Mouse (Mus musculus) liver, embryonic 16.5 days (tissue): ENCODE results near the gene Asgr2. TPM values are rescaled to one million over a fixed set of nuclear protein-coding genes. Genes with fewer than 3 reads are reported as not detected.
A peak's percentile ranks its signal among the peaks of the same experiment; 100 is the strongest.

Experiments used
- ATAC-seq: fragments of 200-750 bp; cut with Nextera tagmentation; 2 replicates; pipeline ENCODE4 v1.8.0; 2017; ENCODE audit warnings: low read depth, mild to moderate bottlenecking, moderate number of reproducible peaks, moderate library complexity
- H3K27ac ChIP-seq: fragments of 300-500 bp; sonication (generic); 2 replicates; pipeline ENCODE4 v1.5.1; 2014; ENCODE audit warnings: mild to moderate bottlenecking, low read length
- H3K27me3 ChIP-seq: fragments of 300-500 bp; sonication (generic); 2 replicates; pipeline ENCODE4 v1.6.1; 2014; ENCODE audit warnings: low read depth, low read length, mixed read lengths; ENCODE audit not compliant: control insufficient read depth, insufficient read depth
- H3K36me3 ChIP-seq: fragments of 300-500 bp; sonication (generic); 2 replicates; pipeline ENCODE4 v1.6.1; 2014; ENCODE audit warnings: mild to moderate bottlenecking; ENCODE audit not compliant: control insufficient read depth, insufficient read depth
- H3K4me1 ChIP-seq: fragments of 300-500 bp; sonication (generic); 2 replicates; pipeline ENCODE4 v1.6.1; 2014; ENCODE audit warnings: low read depth, low read length, mixed read lengths; ENCODE audit not compliant: control insufficient read depth
- H3K4me2 ChIP-seq: fragments of 300-500 bp; sonication (generic); 2 replicates; pipeline ENCODE4 v1.6.1; 2014; ENCODE audit warnings: low read depth, low read length, mixed read lengths
- H3K4me3 ChIP-seq: fragments of 300-500 bp; sonication (generic); 2 replicates; pipeline ENCODE4 v1.5.1; 2014; ENCODE audit warnings: low read depth, mild to moderate bottlenecking, low read length
- H3K9ac ChIP-seq: fragments of 300-500 bp; sonication (generic); 2 replicates; pipeline ENCODE4 v1.6.1; 2014; ENCODE audit warnings: low read depth, low read length
- H3K9me3 ChIP-seq: fragments of 300-500 bp; sonication (generic); replicated peaks from 2 replicates; pipeline ENCODE4 v1.6.1; 2016; ENCODE audit warnings: low read length; ENCODE audit not compliant: control insufficient read depth
- WGBS: fragments of 180-500 bp; shearing (Covaris S2); extraction: QIAGEN DNeasy Blood & Tissue Kit; methylation state at CpG from one replicate; pipeline ENCODE4 v1.1.7; 2014; ENCODE audit not compliant: insufficient replicate concordance; 5-methylcytosine and 5-hydroxymethylcytosine counted together
- polyA plus RNA-seq: library from polyadenylated mRNA; unstranded; fragments of >200 nt; fragmentation: Nextera tagmentation; extraction: Ambion mirVana; gene quantifications from 2 replicates; pipeline ENCODE4 v1.2.1, GENCODE M21; 2015

The Asgr2 gene
- polyA plus RNA-seq, 1 experiment from 2014 or later: 13.1 TPM

DNA sequence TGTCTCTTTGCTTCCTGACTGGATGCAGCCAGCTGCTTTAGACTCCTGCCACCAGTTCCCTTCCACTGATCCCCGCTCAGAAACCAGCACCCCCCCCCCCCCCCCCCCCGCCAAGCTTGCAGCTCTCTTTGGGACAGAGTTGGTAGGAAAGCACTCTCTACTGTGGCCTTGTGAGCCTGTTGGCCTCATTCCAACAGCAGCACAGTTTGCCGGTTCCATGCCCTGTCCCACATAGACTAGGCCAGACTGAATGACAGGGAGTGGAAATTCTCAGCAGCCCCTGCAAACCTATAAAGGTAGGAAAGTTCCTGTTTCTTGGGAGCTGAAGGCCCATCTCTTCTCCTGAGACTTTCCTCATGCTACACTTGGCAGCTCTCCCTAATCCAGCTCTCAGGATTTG, 15.0 kb upstream of the Asgr2 start:
- Histone ChIP-seq H3K4me3 (no peak overlapping the region), H3K9ac (no peak overlapping the region), H3K4me2 (no peak overlapping the region), H3K4me1 (peaks cover 31% of the 10 kb centered on the region), H3K27ac (no peak overlapping the region), H3K9me3 (no peaks in the 10 kb centered on the region), H3K36me3 (no peaks in the 10 kb centered on the region), H3K27me3 (no peaks in the 10 kb centered on the region; the same call in 1 of the 2 replicates)
- no peak for ATAC-seq
- 41% methylated on average over 2 of the region's 3 CpGs for WGBS

DNA sequence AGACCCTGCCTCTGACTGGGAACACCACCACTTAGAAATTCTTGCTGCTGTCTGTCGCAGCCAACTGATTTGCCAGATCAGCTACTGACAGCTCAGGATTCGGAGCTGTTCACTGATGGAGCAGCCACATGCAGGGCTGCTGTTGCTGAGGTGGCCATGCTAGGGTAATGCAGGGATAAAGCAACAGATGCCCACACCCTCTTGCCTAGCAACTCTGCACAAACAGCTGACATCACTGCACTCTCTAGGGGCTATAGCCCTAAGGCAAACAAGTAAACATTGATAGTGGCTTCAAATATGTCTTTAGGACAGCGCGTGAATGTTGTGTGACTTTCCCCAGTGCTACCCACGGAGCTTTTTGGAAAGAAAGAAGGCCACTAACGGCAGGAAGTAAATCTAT, 13.3 kb upstream of the Asgr2 start:
- no peaks in the 10 kb centered on the region for H3K36me3 ChIP-seq
- ATAC-seq: peak; percentile 57; the same call in 1 of the 2 replicates
- 52% methylated on average over 6 of the region's 6 CpGs for WGBS

DNA sequence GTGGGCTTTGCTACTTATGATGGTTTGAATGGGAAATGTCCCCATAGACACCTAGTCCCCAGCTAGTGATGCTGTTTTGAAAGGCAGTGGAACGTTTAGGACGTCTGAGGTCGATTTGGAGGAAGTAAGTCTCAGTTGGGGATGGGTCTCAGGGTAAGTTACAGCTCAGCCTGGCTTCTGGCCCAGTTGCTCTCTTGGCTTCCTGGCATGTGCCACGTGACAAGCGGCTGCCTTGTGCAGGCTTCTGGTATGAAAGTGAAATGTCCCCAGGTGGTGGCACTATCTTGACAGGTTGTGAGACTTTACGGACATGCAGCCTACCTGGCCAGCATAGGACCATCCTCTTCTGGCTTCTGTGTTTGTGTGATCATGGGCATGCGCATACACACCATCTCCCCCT, 12.5 kb upstream of the Asgr2 start:
- Histone ChIP-seq H3K9ac (no peak overlapping the region), H3K36me3 (no peaks in the 10 kb centered on the region), H3K4me1 (peaks cover 25% of the 10 kb centered on the region), H3K9me3 (no peaks in the 10 kb centered on the region), H3K27ac (no peak overlapping the region), H3K4me2 (no peak overlapping the region), H3K27me3 (no peaks in the 10 kb centered on the region), H3K4me3 (no peak overlapping the region)
- ATAC-seq: no peak
- WGBS: 39% methylated on average over 7 of the region's 7 CpGs

More for the DNA sequence above, 13.3 kb upstream of the Asgr2 start:
- H3K4me3 ChIP-seq: no peak overlapping the region
- no peak overlapping the region for H3K4me2 ChIP-seq
- H3K27ac ChIP-seq: no peak overlapping the region
- H3K4me1 ChIP-seq: peaks cover 31% of the 10 kb centered on the region
- H3K27me3 ChIP-seq: no peaks in the 10 kb centered on the region
- no peaks in the 10 kb centered on the region for H3K9me3 ChIP-seq
- no peak overlapping the region for H3K9ac ChIP-seq

DNA sequence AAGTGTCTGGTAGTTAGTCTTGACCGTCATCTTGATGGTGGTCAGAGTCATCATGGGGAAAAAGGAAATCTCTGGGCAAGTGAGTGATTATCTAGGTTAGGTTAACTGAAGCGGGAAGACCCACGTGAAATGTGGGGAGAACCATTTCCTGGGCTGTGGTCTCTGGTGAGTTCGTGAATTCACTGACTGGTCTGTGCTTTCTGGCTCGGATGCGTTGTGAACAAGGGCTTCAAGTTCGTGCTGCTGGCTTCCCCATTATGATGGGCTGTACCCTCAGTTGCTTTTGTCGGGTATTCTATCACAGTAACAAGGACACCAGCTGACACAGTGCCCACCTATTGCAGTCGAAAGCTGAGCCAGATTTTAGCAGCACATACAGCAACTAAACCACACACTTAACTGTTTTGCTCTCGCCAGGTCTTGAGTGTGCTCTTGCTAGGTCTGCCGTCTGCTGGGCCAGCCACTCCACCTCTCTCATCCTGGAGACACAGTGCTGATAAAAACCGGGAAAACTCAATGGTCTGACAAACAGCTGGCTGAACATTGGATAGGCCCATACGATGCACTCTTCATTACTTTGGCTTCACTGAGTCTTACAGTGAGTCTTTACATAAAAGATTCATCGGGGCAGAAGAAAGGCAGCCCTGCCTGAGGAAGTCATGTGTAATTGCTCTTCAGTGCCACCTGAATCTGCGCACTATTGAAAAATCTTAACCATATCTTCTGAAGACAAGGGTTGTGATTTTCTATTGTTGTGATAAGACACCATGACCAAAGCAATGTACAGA, 11.4 kb upstream of the Asgr2 start:
- Histone ChIP-seq H3K4me1 (peaks cover 15% of the 10 kb centered on the region), H3K36me3 (no peaks in the 10 kb centered on the region), H3K9me3 (no peaks in the 10 kb centered on the region), H3K27me3 (no peaks in the 10 kb centered on the region), H3K9ac (no peak overlapping the region), H3K4me3 (no peak overlapping the region), H3K27ac (no peak overlapping the region), H3K4me2 (no peak overlapping the region)
- no peak for ATAC-seq
- 41% methylated on average over 15 of the region's 15 CpGs for WGBS

- H3K27ac ChIP-seq: no peak overlapping the region
- H3K27me3 ChIP-seq: no peaks in the 10 kb centered on the region
- no peak overlapping the region for H3K9ac ChIP-seq
- WGBS: 42% methylated on average over 8 of the region's 8 CpGs
- H3K36me3 ChIP-seq: no peaks in the 10 kb centered on the region
- H3K4me1 ChIP-seq: no peaks in the 10 kb centered on the region
- H3K9me3 ChIP-seq: no peaks in the 10 kb centered on the region
- H3K4me3 ChIP-seq: no peak overlapping the region
- no peak overlapping the region for H3K4me2 ChIP-seq
- ATAC-seq: no peak
These were observed 7.9 kb upstream of the Asgr2 start for GRCm38 (mm10) chr11:70084563-70084962.

GRCm38 (mm10) chr11:70097396-70097795, 5.0 kb downstream of the Asgr2 start:
- ATAC-seq: no peak
- H3K36me3 ChIP-seq: no peaks in the 10 kb centered on the region
- no peak overlapping the region for H3K27ac ChIP-seq
- H3K9ac ChIP-seq: no peak overlapping the region
- H3K4me1 ChIP-seq: no peaks in the 10 kb centered on the region
- WGBS: 74% methylated on average over 11 of the region's 11 CpGs
- H3K27me3 ChIP-seq: no peaks in the 10 kb centered on the region
- H3K4me2 ChIP-seq: no peak overlapping the region
- H3K4me3 ChIP-seq: no peak overlapping the region
- H3K9me3 ChIP-seq: no peaks in the 10 kb centered on the region

- Histone ChIP-seq H3K27ac (no peak overlapping the region), H3K4me3 (no peak overlapping the region), H3K9ac (no peak overlapping the region), H3K4me2 (no peak overlapping the region), H3K4me1 (no peaks in the 10 kb centered on the region), H3K9me3 (no peaks in the 10 kb centered on the region), H3K27me3 (no peaks in the 10 kb centered on the region), H3K36me3 (no peaks in the 10 kb centered on the region)
- 68% methylated on average over 2 of the region's 2 CpGs for WGBS
- no peak for ATAC-seq
These were observed 6.7 kb downstream of the Asgr2 start for GRCm38 (mm10) chr11:70099102-70099501.

DNA sequence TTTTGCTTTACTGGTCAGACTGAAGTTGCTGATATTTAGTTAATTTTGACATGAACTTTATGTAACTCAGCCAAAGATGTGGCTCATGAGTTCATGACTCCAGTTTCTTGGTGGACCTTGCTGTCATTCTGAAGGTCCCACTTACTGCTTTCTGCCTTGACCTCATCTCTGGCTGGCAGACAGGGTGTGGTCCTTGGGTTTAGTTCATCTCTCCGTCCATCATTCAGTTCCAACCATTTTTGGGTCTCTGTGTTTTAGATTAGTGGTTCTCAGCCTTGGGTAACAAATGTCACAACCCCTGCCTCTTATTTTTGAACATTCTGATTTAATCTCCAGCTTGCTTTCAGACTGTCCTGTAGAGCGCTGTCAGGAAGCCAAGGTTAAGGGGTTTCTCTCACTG, 7.4 kb downstream of the Asgr2 start:
- 58% methylated on average over 2 of the region's 2 CpGs for WGBS

DNA sequence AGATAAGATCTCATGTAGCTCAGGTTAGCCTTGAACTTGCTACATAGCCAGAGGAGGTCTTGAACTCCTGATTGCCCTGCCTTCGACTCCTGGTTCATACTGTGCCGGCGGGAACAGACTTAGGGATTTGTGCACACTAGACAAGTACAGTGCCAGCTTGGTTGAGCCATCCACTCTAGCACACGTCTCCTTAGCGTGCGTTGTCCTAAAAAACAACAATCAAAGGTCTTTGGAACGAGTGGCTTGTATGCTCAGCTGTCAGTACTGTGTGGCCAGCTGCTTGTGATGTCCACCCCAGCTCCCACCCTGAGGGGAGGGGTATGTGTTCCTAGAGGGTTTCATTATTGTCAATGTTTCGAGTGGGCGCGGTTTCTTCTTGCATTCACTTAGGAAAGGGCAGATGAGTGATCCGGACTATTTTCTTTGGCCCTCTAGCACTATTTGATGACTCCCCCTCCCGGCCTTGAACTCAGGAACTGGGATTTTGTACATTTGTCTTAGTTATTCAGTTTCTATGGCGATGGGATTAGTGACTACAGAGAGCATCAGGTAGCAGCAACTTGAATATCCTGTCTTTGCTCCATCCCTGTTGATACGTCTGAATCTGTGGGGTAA, 11.4 kb downstream of the Asgr2 start:
- H3K4me3 ChIP-seq: no peak overlapping the region
- WGBS: 67% methylated on average over 14 of the region's 14 CpGs
- no peak for ATAC-seq
- H3K4me2 ChIP-seq: no peak overlapping the region
- H3K27ac ChIP-seq: no peak overlapping the region
- H3K4me1 ChIP-seq: no peaks in the 10 kb centered on the region
- no peaks in the 10 kb centered on the region for H3K27me3 ChIP-seq
- no peak overlapping the region for H3K9ac ChIP-seq
- H3K9me3 ChIP-seq: no peaks in the 10 kb centered on the region
- no peaks in the 10 kb centered on the region for H3K36me3 ChIP-seq

More for the DNA sequence above, 7.4 kb downstream of the Asgr2 start:
- H3K4me3 ChIP-seq: no peak overlapping the region
- no peaks in the 10 kb centered on the region for H3K9me3 ChIP-seq
- no peak for ATAC-seq
- H3K27me3 ChIP-seq: no peaks in the 10 kb centered on the region
- no peak overlapping the region for H3K27ac ChIP-seq
- H3K9ac ChIP-seq: no peak overlapping the region
- no peak overlapping the region for H3K4me2 ChIP-seq
- H3K4me1 ChIP-seq: no peaks in the 10 kb centered on the region
- H3K36me3 ChIP-seq: no peaks in the 10 kb centered on the region
